Mouse (Mus musculus) hindbrain, postnatal 0 days (tissue): ENCODE results near the gene Gm44805. TPM values are rescaled to one million over a fixed set of nuclear protein-coding genes. Genes with fewer than 3 reads are reported as not detected.

Experiments used
- ATAC-seq: fragments of 200-750 bp; cut with Nextera tagmentation; 2 replicates; pipeline ENCODE4 v1.8.0; 2017; ENCODE audit warnings: mild to moderate bottlenecking, moderate TSS enrichment, moderate library complexity
- DNase-seq: peaks from one replicate; pipeline ENCODE4 v3.0.0-alpha.2; 2015; ENCODE audit warnings: low spot score
- H3K27ac ChIP-seq: fragments of 300-500 bp; sonication (generic); 2 replicates; pipeline ENCODE4 v1.5.1; 2014; ENCODE audit warnings: mild to moderate bottlenecking
- H3K27me3 ChIP-seq: fragments of 300-500 bp; sonication (generic); 2 replicates; pipeline ENCODE4 v1.6.1; 2014; ENCODE audit warnings: low read length, mixed read lengths; ENCODE audit not compliant: insufficient read depth
- H3K36me3 ChIP-seq: fragments of 300-500 bp; sonication (generic); 2 replicates; pipeline ENCODE4 v1.6.1; 2014; ENCODE audit warnings: low read length, mixed read lengths; ENCODE audit not compliant: insufficient read depth
- H3K4me1 ChIP-seq: fragments of 300-500 bp; sonication (generic); 2 replicates; pipeline ENCODE4 v1.6.1; 2014; ENCODE audit warnings: antibody characterized with exemption, low read length, mixed read lengths; ENCODE audit not compliant: insufficient read depth
- H3K4me2 ChIP-seq: fragments of 300-500 bp; sonication (generic); 2 replicates; pipeline ENCODE4 v1.6.1; 2014; ENCODE audit warnings: low read depth, mild to moderate bottlenecking, low read length, moderate library complexity, mixed read lengths
- H3K4me3 ChIP-seq: fragments of 300-500 bp; sonication (generic); 2 replicates; pipeline ENCODE4 v1.5.1; 2014; ENCODE audit warnings: low read length
- H3K9ac ChIP-seq: fragments of 300-500 bp; sonication (generic); replicated peaks from 2 replicates; pipeline ENCODE4 v1.6.1; 2014; ENCODE audit warnings: mild to moderate bottlenecking, low read length, moderate library complexity, mixed read lengths
- H3K9me3 ChIP-seq: fragments of 300-500 bp; sonication (generic); 2 replicates; pipeline ENCODE4 v1.6.1; 2016; ENCODE audit warnings: low read length, mixed read lengths
- CTCF ChIP-seq: IDR thresholded peaks from 2 replicates; pipeline ENCODE4 v1.5.1; 2016; ENCODE audit warnings: antibody characterized with exemption, control low read depth, low read depth
- WGBS: fragments of 180-500 bp; shearing (Covaris S2); extraction: QIAGEN DNeasy Blood & Tissue Kit; methylation state at CpG from one replicate; pipeline ENCODE4 v1.1.7; 2014; 5-methylcytosine and 5-hydroxymethylcytosine counted together
- polyA plus RNA-seq: library from polyadenylated mRNA; unstranded; fragments of >200 nt; fragmentation: Nextera tagmentation; extraction: Ambion mirVana; gene quantifications from 2 replicates; pipeline ENCODE4 v1.2.1, GENCODE M21; 2015
- total RNA-seq: library from RNA; depleted of rRNA; stranded (reverse); fragments of >200 nt; gene quantifications from 2 replicates; pipeline ENCODE4 v1.2.3, GENCODE M21; 2014

Gm44805 gene
- total and polyA plus RNA-seq, 2 experiments from 2014 or later: not detected

DNA sequence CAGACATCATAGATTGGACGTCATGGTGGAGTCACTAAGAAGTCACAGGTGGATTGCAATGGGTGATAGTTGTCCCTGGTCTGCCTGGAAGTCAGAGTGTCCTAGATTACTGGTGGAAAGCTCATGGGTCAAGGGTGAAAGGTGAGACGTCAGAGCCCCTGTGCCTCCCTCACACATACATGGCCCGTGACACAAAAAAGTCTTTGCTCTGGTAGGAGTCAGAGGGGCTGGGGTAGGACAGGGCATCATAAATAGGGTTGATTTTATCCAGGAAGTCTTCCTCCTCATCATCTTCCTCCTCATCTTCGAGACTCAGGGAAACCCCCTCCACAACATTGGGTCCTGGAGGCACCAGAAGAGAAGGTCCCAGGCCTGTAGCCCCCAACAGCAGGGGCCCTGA lies 36.1 kb upstream of the Gm44805 start:
- DNase-seq (no peak), ATAC-seq (no peak)
- no peak for TF ChIP-seq CTCF
- Histone ChIP-seq H3K27ac (peak overlapping the region; percentile 87; the same call in 1 of the 2 replicates), H3K4me2 (no peak overlapping the region), H3K9ac (no peak overlapping the region), H3K27me3 (no peaks in the 10 kb centered on the region), H3K4me3 (no peak overlapping the region), H3K36me3 (no peaks in the 10 kb centered on the region), H3K9me3 (0 out of 2 replicates have a peak, but pooled peaks cover 2% of the 10 kb centered on the region), H3K4me1 (peaks cover 9% of the 10 kb centered on the region; the same call in 1 of the 2 replicates)
- WGBS: 88% methylated on average over 4 of the region's 4 CpGs

DNA sequence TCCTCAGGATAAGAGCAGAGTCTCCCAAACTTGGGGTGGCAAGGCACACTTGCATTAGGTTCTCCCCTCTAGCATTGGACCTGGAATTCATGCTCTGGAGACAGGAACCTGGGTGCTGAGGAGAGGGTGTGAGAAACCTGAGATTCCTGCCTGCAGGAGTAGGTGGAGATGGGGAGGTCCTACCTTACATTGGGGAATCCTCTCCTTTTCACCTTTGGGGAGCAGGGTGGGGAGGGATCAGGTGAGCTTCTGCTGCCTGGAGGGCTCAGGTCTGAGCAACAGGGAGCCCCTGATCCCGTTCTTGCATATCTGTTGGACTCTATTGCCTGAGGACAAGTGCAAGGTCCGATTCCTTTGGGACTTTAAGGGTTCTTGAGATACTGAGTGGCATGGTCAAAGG lies 35.6 kb upstream of the Gm44805 start:
- H3K27ac ChIP-seq: peak overlapping the region; percentile 87
- TF ChIP-seq CTCF: no peak
- DNase-seq (no peak), ATAC-seq (no peak)
- peak overlapping the region; percentile 49 for H3K4me2 ChIP-seq
- 83% methylated on average over 2 of the region's 2 CpGs for WGBS
- H3K36me3 ChIP-seq: peaks cover 4% of the 10 kb centered on the region; the same call in 1 of the 2 replicates
- H3K4me3 ChIP-seq: no peak overlapping the region
- peak overlapping the region; percentile 46; the same call in 1 of the 2 replicates for H3K9ac ChIP-seq
- no peaks in the 10 kb centered on the region for H3K27me3 ChIP-seq
- H3K9me3 ChIP-seq: 0 out of 2 replicates have a peak, but pooled peaks cover 2% of the 10 kb centered on the region
- peaks cover 9% of the 10 kb centered on the region; the same call in 1 of the 2 replicates for H3K4me1 ChIP-seq

DNA sequence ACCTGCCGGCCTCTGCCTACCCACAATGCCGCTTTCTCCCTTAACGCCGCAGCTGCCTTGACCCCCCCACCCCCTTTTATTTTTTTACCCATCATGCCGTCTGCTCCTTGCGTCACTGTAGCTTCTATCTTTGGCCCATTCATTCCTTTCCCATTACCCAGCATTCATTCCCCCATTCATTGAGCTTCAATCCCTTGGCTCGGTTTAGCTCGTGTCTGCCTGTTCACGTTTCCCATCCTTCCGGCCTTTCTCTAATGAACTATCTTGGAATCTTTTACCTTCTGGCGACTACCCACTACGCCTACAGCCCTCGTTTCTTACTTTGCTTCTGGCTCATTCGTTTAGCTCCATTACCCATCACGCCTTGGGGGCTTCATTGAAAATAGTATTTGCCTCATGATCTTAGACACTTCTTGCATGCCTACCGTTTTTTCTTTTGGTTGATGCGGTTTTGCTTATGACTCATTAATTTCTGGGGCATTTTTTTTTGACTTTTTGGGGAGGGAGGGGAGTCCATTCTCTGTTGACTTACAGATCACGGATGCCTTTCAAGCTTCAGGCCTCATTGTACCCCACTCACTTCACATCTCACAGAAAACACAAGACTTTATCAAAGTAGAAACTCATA lies 34.9 kb upstream of the Gm44805 start:
- WGBS: 4% methylated on average over 18 of the region's 18 CpGs
- Histone ChIP-seq H3K27me3 (no peaks in the 10 kb centered on the region), H3K9me3 (0 out of 2 replicates have a peak, but pooled peaks cover 2% of the 10 kb centered on the region), H3K4me2 (peak overlapping the region; percentile 49), H3K36me3 (peaks cover 10% of the 10 kb centered on the region; the same call in 1 of the 2 replicates), H3K4me3 (peak overlapping the region; percentile 18), H3K9ac (peak overlapping the region; percentile 46), H3K27ac (peak overlapping the region; percentile 87), H3K4me1 (peaks cover 9% of the 10 kb centered on the region; the same call in 1 of the 2 replicates)
- no peak for ATAC-seq
- no peak for DNase-seq
- no peak for TF ChIP-seq CTCF

DNA sequence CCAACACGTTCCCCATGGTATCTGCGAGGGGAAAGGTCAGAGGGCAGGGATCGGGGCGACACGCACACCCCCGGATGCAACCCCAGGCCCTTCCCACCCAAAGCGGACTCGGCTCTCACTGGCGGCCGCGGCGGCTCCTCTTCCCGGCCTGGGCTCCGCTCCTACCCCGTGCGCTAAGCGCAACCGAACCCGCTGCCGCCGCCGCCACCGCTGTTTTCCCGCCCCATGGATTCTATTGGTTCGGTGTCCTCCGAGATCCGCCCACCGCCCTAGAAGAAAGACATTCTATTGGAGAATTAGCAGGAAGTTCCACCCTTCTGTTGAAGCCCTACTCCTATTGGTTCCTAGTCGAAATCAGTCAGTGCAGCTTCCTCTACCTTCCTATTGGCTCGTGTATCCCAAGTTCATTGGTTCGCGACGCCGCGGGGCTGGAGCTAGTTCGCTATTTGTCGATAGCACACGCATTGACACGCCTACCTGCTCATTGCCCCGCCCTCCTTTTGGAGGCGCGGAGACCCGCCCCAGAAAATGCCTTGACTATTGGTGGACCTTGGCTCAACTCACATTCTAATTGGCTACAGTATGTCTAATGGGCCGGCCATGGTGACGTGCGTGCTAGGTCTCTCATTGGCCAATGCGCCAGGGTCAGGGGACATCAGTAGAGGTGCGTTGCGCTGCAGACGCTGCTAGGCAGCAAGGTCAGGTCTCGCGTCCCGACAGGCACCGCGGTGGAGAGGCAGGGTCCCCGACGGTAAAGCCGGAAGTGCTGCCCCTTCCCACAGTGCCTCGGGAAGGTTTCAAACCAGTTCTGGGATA lies 34.2 kb upstream of the Gm44805 start, which contains the start of gene Tomm40:
TSS of gene Tomm40 (minus strand) at position 200 of the 816 bp plus-strand sequence.
- DNase-seq (peak; percentile 100), ATAC-seq (peak; percentile 99)
- WGBS: 1% methylated on average over 57 of the region's 59 CpGs
- Histone ChIP-seq H3K4me3 (peak within 1 kb of the TSS; percentile 98), H3K4me1 (peaks cover 9% of the 10 kb centered on the region; the same call in 1 of the 2 replicates), H3K36me3 (peaks cover 10% of the 10 kb centered on the region; the same call in 1 of the 2 replicates), H3K27ac (peak within 1 kb of the TSS; percentile 91), H3K9me3 (no peaks in the 10 kb centered on the region), H3K27me3 (no peaks in the 10 kb centered on the region), H3K4me2 (peak within 1 kb of the TSS; percentile 95), H3K9ac (peak within 1 kb of the TSS; percentile 98)
- TF ChIP-seq CTCF: peak; percentile 10; the same call in 1 of the 2 replicates

DNA sequence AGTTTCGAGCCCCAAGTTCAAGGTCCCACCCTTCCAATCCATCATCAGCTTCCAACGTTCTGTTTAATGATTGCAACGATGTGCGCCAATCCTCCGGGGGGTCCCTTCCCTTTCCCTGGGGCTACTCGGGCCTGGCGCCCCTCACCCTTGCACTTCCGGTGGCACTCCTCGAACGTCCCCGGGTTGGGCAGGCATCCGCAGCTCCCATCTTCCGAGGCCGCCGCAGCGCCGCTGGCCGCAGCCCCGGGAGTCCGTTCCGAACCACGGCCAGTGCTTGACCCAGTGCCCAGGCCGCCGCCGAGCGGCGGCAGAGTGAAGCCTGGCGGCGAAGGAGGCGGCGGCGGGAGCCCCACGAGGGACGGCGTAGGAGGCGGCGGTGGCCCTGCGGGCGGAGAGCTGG lies 33.6 kb upstream of the Gm44805 start:
- H3K27me3 ChIP-seq: no peaks in the 10 kb centered on the region
- peak overlapping the region; percentile 98 for H3K4me3 ChIP-seq
- DNase-seq: peak; percentile 15
- no peak for ATAC-seq
- no peak for TF ChIP-seq CTCF
- under 1% methylated on average over 39 of the region's 39 CpGs for WGBS
- peaks cover 12% of the 10 kb centered on the region; the same call in 1 of the 2 replicates for H3K36me3 ChIP-seq
- H3K4me2 ChIP-seq: peak overlapping the region; percentile 95
- H3K4me1 ChIP-seq: peaks cover 9% of the 10 kb centered on the region; the same call in 1 of the 2 replicates
- no peaks in the 10 kb centered on the region for H3K9me3 ChIP-seq
- peak overlapping the region; percentile 91 for H3K27ac ChIP-seq
- peak overlapping the region; percentile 98 for H3K9ac ChIP-seq

DNA sequence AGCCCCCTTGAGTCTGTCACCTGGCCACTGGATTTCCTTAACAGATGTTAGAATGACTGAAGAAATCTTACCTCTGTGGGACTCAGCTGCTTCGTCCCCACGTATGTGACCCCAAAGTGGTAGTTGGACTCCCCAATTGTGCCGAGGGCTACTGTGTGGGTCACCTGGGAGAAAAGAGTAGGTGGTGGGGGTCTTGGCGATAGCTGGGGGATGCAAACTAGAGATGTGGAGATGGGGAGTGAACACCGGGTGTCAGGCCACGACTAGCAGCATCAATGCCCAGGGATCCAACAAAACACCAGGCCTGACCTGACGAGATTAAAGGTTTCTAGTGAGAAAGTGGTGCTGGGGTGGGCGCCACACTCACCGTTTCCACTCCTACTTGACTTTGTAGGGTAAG lies 32.4 kb upstream of the Gm44805 start:
- no peak overlapping the region for H3K9ac ChIP-seq
- no peaks in the 10 kb centered on the region for H3K27me3 ChIP-seq
- H3K4me3 ChIP-seq: no peak overlapping the region
- peaks cover 9% of the 10 kb centered on the region; the same call in 1 of the 2 replicates for H3K4me1 ChIP-seq
- no peak overlapping the region for H3K4me2 ChIP-seq
- H3K27ac ChIP-seq: no peak overlapping the region
- ATAC-seq (no peak), DNase-seq (no peak)
- H3K9me3 ChIP-seq: no peaks in the 10 kb centered on the region
- 89% methylated on average over 9 of the region's 9 CpGs for WGBS
- no peak for TF ChIP-seq CTCF
- peaks cover 24% of the 10 kb centered on the region; the same call in 1 of the 2 replicates for H3K36me3 ChIP-seq
